Mouse (Mus musculus): ENCODE measurements around the gene Fgfr2. TPM values are rescaled to one million over a fixed set of nuclear protein-coding genes. Genes with fewer than 3 reads are reported as not detected.
A peak's percentile ranks its signal among the peaks of the same experiment; 100 is the strongest.

Fgfr2 gene
- polyA plus RNA-seq, 1 experiment from 2014 or later = 24.1 TPM

- no peak for ATAC-seq
Measured at GRCm38 (mm10) chr7:131356105-131356504, 1767.0 kb downstream of the Fgfr2 start.

GRCm38 (mm10) chr7:131345856-131346541 is 1777.2 kb downstream of the Fgfr2 start:
- Histone ChIP-seq H3K27ac (ENCODE audit: low read depth, low read length) (no peak overlapping the region), H3K27me3 (replicated peaks; ENCODE audit: control insufficient read depth, insufficient read depth, low read length) (no peaks in the 10 kb centered on the region), H3K4me2 (ENCODE audit: low read length) (no peak overlapping the region), H3K36me3 (ENCODE audit: control insufficient read depth, insufficient read depth, low read length) (peaks cover 16% of the 10 kb centered on the region), H3K4me1 (ENCODE audit: control insufficient read depth, insufficient read depth, low read depth, low read length) (no peaks in the 10 kb centered on the region), H3K9ac (ENCODE audit: low read depth, low read length) (no peak overlapping the region), H3K4me3 (ENCODE audit: low read length) (no peak overlapping the region), H3K9me3 (ENCODE audit: control insufficient read depth, low read length) (no peaks in the 10 kb centered on the region)
- 49% methylated on average over 7 of the region's 7 CpGs for WGBS
- ATAC-seq = no peak

More at GRCm38 (mm10) chr7:131356105-131356504, 1767.0 kb downstream of the Fgfr2 start:
- Histone ChIP-seq H3K9ac (ENCODE audit: low read depth, low read length) (no peak overlapping the region), H3K4me1 (ENCODE audit: control insufficient read depth, insufficient read depth, low read depth, low read length) (peaks cover 3% of the 10 kb centered on the region), H3K27ac (ENCODE audit: low read depth, low read length) (no peak overlapping the region), H3K4me3 (ENCODE audit: low read length) (no peak overlapping the region), H3K27me3 (replicated peaks; ENCODE audit: control insufficient read depth, insufficient read depth, low read length) (no peaks in the 10 kb centered on the region), H3K9me3 (ENCODE audit: control insufficient read depth, low read length) (no peaks in the 10 kb centered on the region), H3K36me3 (ENCODE audit: control insufficient read depth, insufficient read depth, low read length) (peaks cover 32% of the 10 kb centered on the region), H3K4me2 (ENCODE audit: low read length) (no peak overlapping the region)
- WGBS = 96% methylated on average over 13 of the region's 13 CpGs

DNA sequence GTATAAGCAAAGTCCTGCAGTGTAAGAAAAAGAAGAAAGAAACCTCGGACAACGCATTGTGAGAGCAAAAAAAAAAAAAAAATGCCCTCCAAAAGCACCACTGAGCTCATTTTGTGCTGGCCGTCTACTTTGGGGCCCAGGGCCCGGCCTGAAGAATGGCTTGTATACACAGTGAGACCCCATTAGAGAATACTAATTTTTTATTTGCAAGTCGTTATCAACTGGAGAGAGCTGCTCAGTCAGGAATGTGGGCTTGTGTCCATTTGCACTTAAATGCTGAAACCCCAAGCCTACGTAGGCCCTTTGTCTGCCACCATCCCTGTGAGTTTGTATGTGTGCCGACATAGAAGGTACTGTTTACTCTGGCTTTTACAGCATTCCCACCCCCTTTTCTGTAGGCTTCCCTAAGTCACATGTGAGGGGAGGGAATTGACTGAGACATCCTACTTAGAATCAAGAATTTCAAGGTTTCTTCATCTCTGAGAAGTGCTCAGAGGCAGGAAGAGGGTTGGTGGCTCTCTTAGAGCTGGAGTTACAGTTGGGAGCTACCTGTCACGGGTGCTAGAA is 1785.6 kb downstream of the Fgfr2 start:
- Histone ChIP-seq H3K36me3 (ENCODE audit: control insufficient read depth, insufficient read depth, low read length) (peaks cover 8% of the 10 kb centered on the region), H3K4me1 (ENCODE audit: control insufficient read depth, insufficient read depth, low read depth, low read length) (no peaks in the 10 kb centered on the region), H3K9ac (ENCODE audit: low read depth, low read length) (no peak overlapping the region), H3K27ac (ENCODE audit: low read depth, low read length) (peak overlapping the region; percentile 48; the same call in 1 of the 2 replicates), H3K4me2 (ENCODE audit: low read length) (no peak overlapping the region), H3K9me3 (ENCODE audit: control insufficient read depth, low read length) (no peaks in the 10 kb centered on the region), H3K4me3 (ENCODE audit: low read length) (no peak overlapping the region), H3K27me3 (replicated peaks; ENCODE audit: control insufficient read depth, insufficient read depth, low read length) (no peaks in the 10 kb centered on the region)
- 39% methylated on average over 8 of the region's 8 CpGs for WGBS
- ATAC-seq = 0 out of 2 replicates have a peak, but pooled peaks have one; percentile 24

DNA sequence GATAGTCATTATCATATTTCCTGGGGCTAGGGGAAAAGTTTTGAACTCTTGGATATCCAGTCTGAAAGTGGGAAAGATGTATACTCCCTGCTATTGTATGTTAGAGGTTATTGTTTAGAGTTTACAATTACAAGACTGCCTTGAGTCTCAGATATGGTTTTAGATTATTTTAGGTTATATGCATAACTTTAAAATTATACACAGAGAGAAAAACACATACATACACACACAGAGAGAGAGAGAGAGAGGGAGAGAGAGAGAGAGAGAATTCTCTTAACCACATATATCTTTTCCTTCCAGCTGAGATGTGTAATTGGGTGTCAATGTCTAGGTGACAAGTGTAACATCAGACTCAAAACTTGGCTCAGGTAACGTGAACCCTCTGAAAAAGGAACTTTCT is 1789.6 kb downstream of the Fgfr2 start, which contains the start of gene Fam24a:
Gene Fam24a (plus strand): TSS at position 301 of the 400 bp plus-strand sequence.
- no peaks in the 10 kb centered on the region for H3K4me1 ChIP-seq (ENCODE audit: control insufficient read depth, insufficient read depth, low read depth, low read length)
- H3K27me3 ChIP-seq (replicated peaks; ENCODE audit: control insufficient read depth, insufficient read depth, low read length) = no peaks in the 10 kb centered on the region
- ATAC-seq = no peak

DNA sequence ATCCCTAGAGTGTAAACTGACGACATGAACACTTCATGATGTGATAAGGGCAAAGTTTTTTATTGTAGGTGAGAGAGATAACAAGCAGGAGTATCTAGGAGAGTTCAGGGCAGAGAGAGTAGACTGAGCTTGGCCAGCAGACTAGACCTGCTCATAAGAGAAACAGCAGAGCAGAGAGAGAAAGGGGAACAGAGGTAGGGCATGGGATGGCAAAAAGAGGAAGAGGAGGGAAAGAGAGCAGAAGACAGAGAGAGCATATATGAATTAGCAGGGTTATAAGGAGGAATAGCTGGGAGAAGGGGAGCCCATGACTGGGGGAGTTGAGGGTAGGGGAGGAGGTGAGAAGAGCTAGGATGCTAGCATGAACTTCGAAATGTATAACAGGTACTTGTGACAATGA is 1791.5 kb downstream of the Fgfr2 start:
- Histone ChIP-seq H3K4me2 (ENCODE audit: low read length) (no peak overlapping the region), H3K4me1 (ENCODE audit: control insufficient read depth, insufficient read depth, low read depth, low read length) (no peaks in the 10 kb centered on the region), H3K36me3 (ENCODE audit: control insufficient read depth, insufficient read depth, low read length) (no peaks in the 10 kb centered on the region), H3K9ac (ENCODE audit: low read depth, low read length) (no peak overlapping the region), H3K4me3 (ENCODE audit: low read length) (no peak overlapping the region), H3K9me3 (ENCODE audit: control insufficient read depth, low read length) (no peaks in the 10 kb centered on the region), H3K27ac (ENCODE audit: low read depth, low read length) (no peak overlapping the region), H3K27me3 (replicated peaks; ENCODE audit: control insufficient read depth, insufficient read depth, low read length) (no peaks in the 10 kb centered on the region)
- ATAC-seq = no peak
- 66% methylated on average over 2 of the region's 2 CpGs for whole genome bisulfite sequencing

More for the DNA sequence above, 1789.6 kb downstream of the Fgfr2 start, which contains the start of gene Fam24a:
- H3K27ac ChIP-seq (ENCODE audit: low read depth, low read length) = no peak within 1 kb of the TSS
- H3K9ac ChIP-seq (ENCODE audit: low read depth, low read length) = no peak within 1 kb of the TSS
- no peak within 1 kb of the TSS for H3K4me3 ChIP-seq (ENCODE audit: low read length)
- H3K9me3 ChIP-seq (ENCODE audit: control insufficient read depth, low read length) = no peaks in the 10 kb centered on the region
- 47% methylated on average over 1 of the region's 1 CpGs for WGBS
- no peak within 1 kb of the TSS for H3K4me2 ChIP-seq (ENCODE audit: low read length)
- H3K36me3 ChIP-seq (ENCODE audit: control insufficient read depth, insufficient read depth, low read length) = no peaks in the 10 kb centered on the region

- Histone ChIP-seq H3K27me3 (replicated peaks; ENCODE audit: control insufficient read depth, insufficient read depth, low read length) (no peaks in the 10 kb centered on the region), H3K9me3 (ENCODE audit: control insufficient read depth, low read length) (no peaks in the 10 kb centered on the region), H3K9ac (ENCODE audit: low read depth, low read length) (no peak within 1 kb of the TSS), H3K36me3 (ENCODE audit: control insufficient read depth, insufficient read depth, low read length) (no peaks in the 10 kb centered on the region), H3K4me2 (ENCODE audit: low read length) (no peak within 1 kb of the TSS), H3K4me1 (ENCODE audit: control insufficient read depth, insufficient read depth, low read depth, low read length) (no peaks in the 10 kb centered on the region), H3K27ac (ENCODE audit: low read depth, low read length) (no peak within 1 kb of the TSS), H3K4me3 (ENCODE audit: low read length) (no peak within 1 kb of the TSS)
- ATAC-seq = no peak
- WGBS = 89% methylated on average over 5 of the region's 5 CpGs
Measured at GRCm38 (mm10) chr7:131329416-131329815, 1793.7 kb downstream of the Fgfr2 start, which contains the start of gene Fam24b. Fam24b (minus strand) TSS chr7:131329516.

DNA sequence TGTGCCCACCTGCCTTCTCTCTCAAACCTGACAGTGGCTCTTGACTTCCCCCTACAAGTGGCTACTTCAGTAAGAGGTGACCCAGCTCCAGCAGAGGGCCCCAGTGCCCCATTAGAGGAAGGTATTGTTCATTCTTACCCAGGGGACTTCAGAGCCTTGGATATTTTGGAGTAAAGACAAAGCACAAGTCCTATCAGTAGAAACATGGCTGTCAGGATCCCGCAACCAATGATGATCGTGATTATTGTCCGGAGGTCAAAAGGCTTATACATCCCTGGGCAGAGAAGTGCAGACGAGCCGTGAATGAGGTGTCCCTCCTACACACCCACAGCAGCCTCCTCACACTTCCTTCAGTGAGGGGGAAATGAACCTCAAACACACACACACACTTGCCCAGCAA is 1796.1 kb downstream of the Fgfr2 start:
- Histone ChIP-seq H3K9me3 (ENCODE audit: control insufficient read depth, low read length) (no peaks in the 10 kb centered on the region), H3K27ac (ENCODE audit: low read depth, low read length) (no peak overlapping the region), H3K4me2 (ENCODE audit: low read length) (no peak overlapping the region), H3K9ac (ENCODE audit: low read depth, low read length) (no peak overlapping the region), H3K4me3 (ENCODE audit: low read length) (no peak overlapping the region), H3K36me3 (ENCODE audit: control insufficient read depth, insufficient read depth, low read length) (no peaks in the 10 kb centered on the region), H3K4me1 (ENCODE audit: control insufficient read depth, insufficient read depth, low read depth, low read length) (no peaks in the 10 kb centered on the region), H3K27me3 (replicated peaks; ENCODE audit: control insufficient read depth, insufficient read depth, low read length) (no peaks in the 10 kb centered on the region)
- ATAC-seq = no peak
- WGBS = 94% methylated on average over 5 of the region's 5 CpGs

DNA sequence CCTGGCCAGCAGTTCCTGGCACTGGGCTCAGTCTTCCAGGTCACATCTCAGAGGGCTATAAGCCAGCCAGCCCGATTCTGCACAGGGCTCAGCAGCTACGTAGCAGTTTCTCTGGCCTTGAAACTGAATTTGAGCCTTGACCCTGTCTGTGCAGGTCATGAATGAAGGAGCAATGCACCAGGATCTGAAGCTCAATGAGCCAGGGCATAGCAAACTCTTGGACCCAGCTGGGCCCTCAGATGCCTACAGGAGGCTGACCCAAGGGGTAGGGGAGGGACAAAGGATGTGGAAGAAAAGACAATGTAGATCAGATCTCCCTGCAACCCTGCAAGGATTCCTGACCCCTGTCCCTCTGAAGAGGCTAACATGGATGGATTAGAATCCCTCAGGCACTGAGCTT is 1801.0 kb downstream of the Fgfr2 start, which contains the start of gene Cuzd1:
Gene Cuzd1 (minus strand): TSS at position 101 of the 400 bp plus-strand sequence.
- H3K4me2 ChIP-seq (ENCODE audit: low read length) = no peak within 1 kb of the TSS
- no peak within 1 kb of the TSS for H3K9ac ChIP-seq (ENCODE audit: low read depth, low read length)
- no peaks in the 10 kb centered on the region for H3K36me3 ChIP-seq (ENCODE audit: control insufficient read depth, insufficient read depth, low read length)
- no peak within 1 kb of the TSS for H3K4me3 ChIP-seq (ENCODE audit: low read length)
- 71% methylated on average over 2 of the region's 2 CpGs for WGBS
- H3K27ac ChIP-seq (ENCODE audit: low read depth, low read length) = no peak within 1 kb of the TSS
- H3K27me3 ChIP-seq (replicated peaks; ENCODE audit: control insufficient read depth, insufficient read depth, low read length) = no peaks in the 10 kb centered on the region
- no peaks in the 10 kb centered on the region for H3K4me1 ChIP-seq (ENCODE audit: control insufficient read depth, insufficient read depth, low read depth, low read length)
- H3K9me3 ChIP-seq (ENCODE audit: control insufficient read depth, low read length) = no peaks in the 10 kb centered on the region
- ATAC-seq = no peak

DNA sequence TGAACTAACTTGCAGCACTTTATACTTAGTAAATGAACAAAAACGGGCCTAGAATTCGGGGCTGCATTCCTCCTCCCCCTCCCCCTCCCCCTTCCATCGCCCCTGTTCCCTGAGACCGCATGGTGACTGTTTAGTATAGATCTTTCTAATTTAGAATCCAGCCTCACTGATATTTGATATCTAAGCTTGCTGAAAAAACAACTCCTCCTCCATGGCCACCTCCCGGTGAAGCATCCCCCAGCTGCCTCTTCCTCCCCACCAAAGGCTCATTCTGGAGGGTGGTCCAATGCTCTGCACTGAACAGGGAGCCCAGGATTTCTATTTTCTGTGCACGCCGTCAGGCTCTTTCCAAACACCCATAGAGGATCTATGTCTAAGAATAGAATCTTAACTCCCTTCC is 1804.8 kb downstream of the Fgfr2 start:
- Histone ChIP-seq H3K27me3 (replicated peaks; ENCODE audit: control insufficient read depth, insufficient read depth, low read length) (no peaks in the 10 kb centered on the region), H3K27ac (ENCODE audit: low read depth, low read length) (no peak overlapping the region), H3K9ac (ENCODE audit: low read depth, low read length) (no peak overlapping the region), H3K4me1 (ENCODE audit: control insufficient read depth, insufficient read depth, low read depth, low read length) (no peaks in the 10 kb centered on the region), H3K9me3 (ENCODE audit: control insufficient read depth, low read length) (no peaks in the 10 kb centered on the region), H3K4me3 (ENCODE audit: low read length) (no peak overlapping the region), H3K4me2 (ENCODE audit: low read length) (no peak overlapping the region), H3K36me3 (ENCODE audit: control insufficient read depth, insufficient read depth, low read length) (no peaks in the 10 kb centered on the region)
- 63% methylated on average over 6 of the region's 7 CpGs for WGBS
- no peak for ATAC-seq
